Mouse (Mus musculus) gastrocnemius, postnatal 4 days (tissue): Measurements from ENCODE around the gene Fgd5. TPM values are rescaled to one million over a fixed set of nuclear protein-coding genes. Genes with fewer than 3 reads are reported as not detected.
"Not testable (repeated sequence)": the region's sequence is repeated elsewhere in the genome, so short reads cannot be mapped to it uniquely, and the experiment has no call there.

Experiments
- DNase-seq, 2 experiments: peaks; one replicate each; pipeline ENCODE4 v3.0.0; 2021 to 2022; ENCODE audit warnings: low spot score in 2 of 2, mixed read lengths in 2 of 2
- total RNA-seq, 2 experiments: library from RNA; stranded (reverse); gene quantifications; 2 replicates each; pipeline ENCODE4 v1.2.3; 2021

The Fgd5 gene
- total RNA-seq, 2 experiments from 2014 or later, result 22.1 to 25.3 TPM

DNA sequence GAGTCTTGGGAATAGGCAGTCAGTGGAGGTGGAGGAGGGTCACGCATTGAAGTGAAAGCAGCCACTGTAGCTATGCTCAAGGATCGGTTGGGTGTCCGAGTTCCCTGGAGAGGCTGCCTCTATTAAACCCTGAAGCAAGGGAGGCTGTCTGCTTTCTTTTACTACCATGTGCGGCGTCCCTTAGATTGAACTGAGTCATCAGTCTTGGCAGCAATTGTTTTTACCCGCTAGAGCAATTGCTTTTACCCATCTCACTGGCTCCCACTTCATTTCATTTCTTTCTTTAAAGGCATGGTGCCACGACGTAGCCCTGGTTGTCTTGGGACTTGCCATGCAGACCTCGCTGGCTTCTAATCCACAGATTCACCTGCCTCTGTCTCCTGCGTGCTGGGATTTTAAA is 85.4 kb downstream of the Fgd5 start:
- DNase-seq, result no peak

DNA sequence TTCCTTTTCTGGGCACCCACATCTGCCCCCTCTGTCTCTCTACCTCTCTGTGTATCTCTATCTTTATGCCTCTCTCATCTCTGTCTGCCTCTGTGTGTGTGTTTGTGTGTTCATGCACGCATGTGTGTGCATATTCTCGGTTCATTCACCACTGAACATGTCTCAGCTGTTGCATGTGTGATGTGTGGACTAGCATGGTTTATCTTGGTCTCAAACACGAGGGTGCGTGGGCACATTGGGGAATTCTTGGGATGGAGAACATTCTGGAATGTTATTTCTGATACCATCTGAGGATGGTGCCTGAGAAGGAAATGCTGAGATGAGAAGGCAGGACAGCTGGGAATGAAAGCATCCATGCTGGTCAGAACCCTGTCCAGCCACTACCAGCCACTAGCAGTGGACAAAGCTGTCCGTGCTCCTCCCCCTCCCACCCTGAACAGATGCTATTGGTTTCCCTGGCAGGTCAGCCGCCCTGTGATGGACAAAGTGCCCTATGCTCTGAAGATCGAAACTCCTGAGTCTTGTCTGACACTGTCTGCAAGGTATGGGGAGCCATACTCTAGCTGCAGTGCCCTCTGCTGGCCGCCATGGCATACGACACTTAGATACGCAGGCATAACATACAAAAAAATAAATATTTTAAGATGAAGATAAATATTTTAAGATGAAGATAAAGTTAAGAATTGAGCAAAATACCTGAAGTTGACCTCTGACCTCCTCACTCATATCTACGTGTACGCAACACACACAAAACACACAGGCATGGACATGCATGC is 87.2 kb downstream of the Fgd5 start:
- DNase-seq, result peak; percentile 43 to 60

DNA sequence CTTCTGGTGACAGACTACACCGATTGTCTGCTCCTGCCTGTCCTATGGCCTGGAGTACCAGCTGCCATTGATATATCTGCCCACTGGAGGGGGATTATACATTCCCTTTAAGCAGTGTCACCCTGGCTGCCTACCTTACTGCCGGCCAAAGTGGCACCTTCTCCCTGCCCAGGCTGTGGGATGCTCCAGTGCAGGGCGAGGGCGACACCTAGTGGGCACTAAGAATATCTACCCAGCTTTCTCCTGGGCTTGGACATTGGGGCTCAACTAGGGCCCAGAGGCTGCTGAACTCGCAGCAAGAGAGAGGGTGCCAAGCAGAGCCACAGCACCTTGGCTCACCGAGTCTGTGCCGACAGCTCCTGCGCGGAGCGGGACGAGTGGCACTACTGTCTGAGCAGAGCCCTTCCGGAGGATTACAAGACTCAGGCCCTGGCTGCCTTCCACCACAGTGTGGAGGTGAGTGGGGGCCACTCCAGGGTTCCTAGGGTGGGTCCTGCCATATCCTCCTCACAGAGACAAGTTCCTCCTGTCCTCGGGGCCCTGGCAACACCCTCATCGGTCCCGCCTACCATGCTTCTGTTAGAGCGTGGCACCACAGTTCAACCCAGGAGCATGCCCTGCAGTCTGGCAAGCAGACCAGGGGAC is 88.6 kb downstream of the Fgd5 start:
- DNase-seq, result peak; percentile 55 to 70

DNA sequence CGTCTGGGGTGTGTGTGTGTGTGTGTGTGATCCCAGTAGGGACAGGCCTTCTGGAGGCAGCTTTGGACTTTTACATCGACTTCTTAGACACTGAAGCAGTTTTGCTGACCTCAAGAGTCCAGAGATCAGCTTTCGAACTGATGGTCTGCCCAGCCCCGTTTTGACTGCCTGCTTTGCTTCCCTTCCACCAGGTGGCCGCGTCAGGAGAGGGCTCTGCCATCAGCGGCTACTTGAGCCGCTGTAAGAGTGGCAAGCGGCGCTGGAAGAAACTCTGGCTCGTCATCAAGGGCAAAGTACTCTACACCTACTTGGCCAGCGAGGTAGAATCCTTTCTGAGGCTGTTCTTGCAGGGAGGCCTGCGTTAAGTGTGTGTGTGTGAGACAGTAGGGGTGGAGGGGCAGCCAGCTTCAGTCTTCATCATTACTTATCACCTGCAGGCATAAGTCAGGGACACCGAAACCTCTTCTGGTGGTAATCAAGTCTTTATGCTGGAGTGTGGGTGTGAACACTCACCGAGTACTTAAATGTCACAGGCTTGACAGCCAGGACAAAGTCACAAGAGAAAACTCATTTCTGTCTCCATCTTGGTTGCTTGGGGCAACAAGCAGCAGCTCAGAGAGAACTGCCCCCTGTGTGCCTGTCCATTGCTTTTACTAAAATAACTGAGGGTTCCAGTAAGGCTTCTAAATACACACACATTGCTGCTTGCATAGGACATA is 92.6 kb downstream of the Fgd5 start:
- no peak for DNase-seq

DNA sequence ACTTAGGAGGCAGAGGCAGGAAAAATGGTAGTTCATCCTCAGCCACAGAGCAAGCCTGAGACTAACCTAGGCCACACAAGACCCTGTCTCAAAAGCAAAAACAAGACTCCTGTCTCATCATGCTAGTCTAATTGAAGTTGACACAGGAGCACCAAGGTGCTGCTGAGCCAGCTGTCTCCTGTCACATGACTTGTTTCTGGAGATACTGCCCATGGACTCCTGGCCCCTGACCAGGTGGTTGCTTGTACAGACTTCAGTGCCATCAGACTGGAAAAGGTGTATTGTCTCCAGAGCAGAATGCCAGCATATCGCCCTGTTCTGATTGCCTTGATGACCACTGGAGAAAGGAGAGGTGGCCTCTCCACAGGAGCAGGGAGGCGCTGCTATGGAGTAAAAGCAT is 102.1 kb downstream of the Fgd5 start:
- no peak for DNase-seq

DNA sequence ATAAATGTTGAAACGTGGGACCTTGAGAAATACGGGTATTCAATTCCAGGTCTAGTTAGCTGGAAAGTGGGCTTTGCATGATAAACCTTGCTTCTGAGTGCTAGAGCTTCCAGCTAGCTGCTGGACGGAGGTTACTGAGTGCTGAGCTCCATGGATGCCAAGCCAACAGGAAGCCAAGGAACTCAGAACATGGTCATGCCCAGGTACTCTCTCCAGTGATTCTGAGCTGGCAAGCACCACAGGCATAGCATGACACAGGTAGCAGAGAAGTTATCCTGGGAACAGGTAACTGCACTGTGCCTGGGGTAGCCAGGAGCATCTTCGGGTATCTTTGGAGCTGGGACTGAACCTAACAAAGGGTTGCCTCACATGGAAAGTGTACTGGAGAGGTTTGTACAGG is 104.1 kb downstream of the Fgd5 start:
- no peak for DNase-seq

DNA sequence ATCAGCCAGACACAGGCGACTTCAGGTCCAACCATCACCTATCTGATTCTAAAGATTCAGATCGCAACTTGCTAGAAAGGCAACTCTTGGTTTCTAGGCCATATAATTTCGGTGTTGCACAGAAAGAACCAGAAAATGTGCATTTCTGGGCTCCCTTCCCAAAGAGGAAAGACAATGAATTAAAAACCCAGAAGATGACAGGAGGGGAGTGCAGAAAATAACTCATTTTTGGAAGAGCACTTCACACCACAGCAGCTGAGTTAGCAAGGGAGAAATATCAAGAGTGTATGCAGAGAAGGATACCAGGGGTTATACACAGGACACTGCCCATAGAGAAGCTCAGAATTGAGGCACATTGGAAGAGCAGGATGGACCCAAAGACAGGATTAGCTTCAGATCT is 106.3 kb downstream of the Fgd5 start:
- no peak for DNase-seq

DNA sequence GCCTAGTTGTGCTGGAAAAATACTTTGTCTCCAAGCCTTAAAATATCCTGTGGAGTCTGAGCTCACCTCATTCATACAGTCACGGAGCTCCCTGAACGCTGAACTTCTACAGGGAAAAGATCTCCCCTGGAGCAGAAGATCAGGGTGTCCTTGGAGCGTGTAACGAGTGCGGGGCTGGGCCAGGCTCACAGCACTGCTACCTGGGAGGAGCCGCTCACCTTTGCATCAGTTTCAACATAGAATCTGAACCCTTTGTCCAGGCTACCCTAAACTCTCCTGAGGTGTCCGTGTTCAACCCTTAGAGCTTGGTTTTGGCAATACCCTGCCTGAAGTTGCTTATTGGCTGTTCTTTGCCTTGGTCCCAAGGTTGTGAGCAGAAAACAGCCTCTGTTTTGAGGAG is 110.5 kb downstream of the Fgd5 start:
- not testable (repeated sequence) for DNase-seq

DNA sequence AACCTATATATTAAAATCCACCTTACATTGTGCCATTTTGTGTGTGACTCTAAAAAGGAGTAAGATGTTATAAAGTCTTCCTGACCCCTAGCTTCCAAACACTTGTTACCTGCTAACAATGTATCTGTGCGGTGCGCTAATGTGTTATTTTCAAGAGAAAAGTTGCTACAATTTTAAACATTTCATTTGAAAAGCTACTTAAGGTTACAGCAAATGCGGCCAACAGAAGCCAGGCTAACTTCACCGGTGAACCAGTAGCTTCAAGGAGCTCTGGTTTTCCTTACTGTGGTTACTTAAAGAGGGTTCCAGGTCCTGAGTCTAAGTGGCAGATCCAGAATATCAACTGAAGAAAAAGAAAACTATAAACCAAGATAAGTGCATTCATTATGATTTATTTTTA is 111.3 kb downstream of the Fgd5 start:
- no peak for DNase-seq

DNA sequence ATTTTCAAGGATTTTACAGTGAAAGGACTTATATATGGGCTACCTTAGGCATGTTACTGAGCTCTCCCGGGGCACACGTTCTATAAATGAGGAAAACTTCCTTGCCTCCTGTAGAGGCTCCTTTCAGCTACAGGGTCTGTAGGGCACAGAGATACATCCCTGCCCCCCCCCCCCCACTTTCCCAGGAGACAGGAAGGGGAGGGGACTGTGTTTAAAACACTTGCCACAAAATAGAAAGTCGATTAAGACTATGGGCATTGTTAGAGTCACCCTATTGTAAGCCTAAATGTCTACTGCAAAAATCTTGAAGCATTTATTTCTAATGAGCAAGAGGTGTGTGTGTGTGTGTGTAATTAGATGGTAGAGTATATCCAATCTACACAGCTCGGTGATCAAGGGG is 111.8 kb downstream of the Fgd5 start:
- no peak for DNase-seq

DNA sequence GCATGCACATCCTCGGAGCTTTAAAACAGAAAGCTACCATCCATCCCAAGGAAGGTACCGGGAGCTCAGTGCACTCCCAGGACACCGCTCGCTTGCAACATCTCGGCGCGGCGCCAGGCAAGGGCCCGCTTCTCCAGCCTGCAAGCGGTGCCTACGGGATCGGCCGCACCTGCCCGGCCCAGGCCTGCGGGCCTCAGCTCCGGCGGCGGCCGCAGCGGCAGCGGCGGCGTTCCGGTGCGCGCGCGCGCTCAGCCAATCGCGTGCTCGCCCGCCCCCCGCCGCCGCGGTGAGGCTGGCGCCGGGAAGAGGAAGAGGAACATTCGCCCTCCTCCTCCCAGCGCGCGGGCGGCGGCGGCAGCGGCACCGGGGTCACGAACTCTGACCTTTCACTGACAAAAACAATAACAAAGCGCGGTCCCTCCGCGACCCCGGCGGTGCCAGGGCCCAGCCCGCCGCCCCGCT is 112.5 kb downstream of the Fgd5 start, which contains the start of gene Nr2c2:
Gene Nr2c2 (plus strand): TSS at position 261 of the 462 bp plus-strand sequence.
- peak; percentile 75 to 88 for DNase-seq

DNA sequence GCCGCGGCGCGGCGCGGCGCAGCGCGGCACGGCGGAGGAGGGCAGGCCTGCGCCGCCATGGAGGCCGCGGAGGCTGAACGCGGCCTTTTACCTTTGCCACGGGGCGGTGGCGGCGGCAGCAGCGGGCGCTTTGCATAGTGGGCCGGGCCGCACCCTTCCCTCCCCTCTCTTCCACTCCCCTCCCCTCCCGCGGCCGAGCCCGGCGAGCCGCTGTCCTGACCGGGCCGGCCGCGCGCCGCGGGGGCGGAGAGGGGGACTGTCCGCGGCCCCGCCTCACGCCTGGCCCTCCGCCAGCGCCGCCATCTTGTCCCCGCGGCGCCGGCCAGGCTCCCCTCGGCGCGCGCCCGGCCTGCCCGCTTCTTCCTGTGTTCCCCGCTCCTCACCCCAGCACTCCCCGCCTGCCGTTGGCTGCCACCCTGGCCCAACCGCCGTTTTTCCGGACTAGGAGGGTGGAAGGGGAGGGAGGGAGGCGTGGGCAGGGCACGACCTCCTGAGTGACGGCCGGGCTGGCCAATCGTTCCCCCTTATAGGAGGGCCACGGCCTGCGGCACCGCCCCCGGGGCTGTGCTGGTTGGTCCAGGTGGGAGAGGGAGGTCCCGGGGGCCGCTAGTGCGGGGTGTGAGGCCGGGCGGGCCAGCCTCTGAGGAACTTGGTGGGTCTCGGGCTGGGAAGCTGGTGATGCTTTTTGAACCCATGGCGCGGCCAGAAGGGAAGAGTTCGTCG is 113.2 kb downstream of the Fgd5 start:
- peak; percentile 100 for DNase-seq

DNA sequence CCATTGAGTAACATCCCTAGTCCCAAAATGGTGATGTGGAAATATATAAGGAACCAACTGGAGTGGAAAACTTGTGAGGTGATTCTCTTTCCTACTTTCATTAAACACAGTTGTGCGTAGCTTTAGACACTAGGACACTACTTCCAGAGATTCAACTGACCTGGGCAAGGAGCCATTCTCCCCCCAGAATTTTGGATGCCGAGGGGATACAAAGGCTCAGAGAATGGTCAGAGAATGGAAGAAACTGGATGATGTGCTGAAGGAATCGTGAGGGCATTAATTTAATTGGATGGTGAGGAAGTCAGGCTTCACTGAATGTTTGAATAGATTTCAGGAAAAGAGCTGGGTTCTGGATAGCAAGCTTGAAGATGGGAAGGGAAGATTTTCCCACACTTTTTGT is 114.1 kb downstream of the Fgd5 start:
- no peak for DNase-seq

DNA sequence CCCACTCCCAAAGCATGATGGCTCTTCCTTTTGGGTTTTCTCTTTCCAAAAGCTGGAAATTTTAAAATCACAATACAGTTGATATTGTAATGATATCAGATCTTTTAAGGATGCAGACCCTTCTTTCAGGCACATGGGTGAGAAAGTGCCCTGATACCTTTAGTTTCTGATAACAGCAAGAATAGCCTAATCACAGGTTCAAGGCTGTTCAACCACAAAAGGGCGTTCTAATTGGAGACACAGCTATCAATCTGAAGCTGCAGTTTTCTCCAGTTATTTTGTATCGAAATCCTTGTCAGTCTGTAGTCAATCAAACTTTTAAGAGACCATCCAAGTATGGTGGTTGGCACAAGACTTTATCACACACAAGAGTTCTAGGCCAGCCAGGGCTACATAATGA is 115.2 kb downstream of the Fgd5 start:
- DNase-seq, result no peak

DNA sequence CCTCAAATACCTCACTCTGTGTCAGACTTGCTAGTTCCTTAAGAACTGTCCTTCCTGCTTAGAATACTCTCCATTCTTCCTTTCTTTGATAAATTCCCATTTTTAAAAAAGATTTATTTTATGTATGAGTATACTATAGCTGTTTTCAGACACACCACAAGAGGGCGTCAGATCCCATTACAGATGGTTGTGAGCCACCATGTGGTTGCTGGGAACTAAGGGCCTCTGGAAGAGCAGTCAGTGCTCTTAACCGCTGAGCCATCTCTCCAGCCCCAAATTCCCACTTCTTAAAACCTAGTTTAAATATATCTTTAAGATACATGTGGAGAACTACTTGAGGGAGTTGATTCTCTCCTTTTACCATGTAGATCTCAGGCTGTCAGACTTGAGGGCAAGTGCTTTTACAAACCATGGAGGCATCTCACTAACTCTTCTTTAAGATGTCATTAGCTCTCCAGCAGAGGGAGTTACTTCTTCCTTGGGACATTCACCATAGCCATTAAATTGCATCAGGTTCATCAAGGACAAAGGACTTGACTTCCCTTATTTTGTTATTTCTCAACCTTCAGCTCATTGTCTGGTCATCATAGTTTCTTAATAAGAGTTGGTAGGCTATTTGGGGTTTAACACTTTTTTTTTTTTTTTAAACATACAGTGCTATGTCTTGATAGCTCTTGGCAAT is 122.1 kb downstream of the Fgd5 start:
- DNase-seq, result no peak

DNA sequence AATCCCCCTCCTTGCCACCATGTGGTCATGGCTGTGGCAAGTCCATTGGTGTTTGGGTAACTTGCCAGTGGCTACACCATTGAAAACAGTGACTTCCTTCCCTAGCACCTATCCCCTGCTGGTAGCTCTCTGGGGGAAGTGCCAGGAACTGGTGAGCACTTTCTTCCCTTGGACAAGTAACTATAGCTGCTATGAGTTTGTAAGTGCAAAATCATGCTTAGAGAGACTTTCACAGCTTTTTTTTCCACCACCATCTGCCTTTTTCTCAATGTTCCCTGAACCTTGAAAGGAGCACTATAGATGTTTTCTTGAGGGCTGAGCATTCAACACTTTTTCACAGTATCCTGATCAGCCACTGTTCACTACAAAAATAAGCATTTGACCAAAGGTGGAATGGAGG is 145.9 kb downstream of the Fgd5 start:
- DNase-seq, result no peak

Other genes with a start within 250 kb of the Fgd5 start
- 10 to 100 TPM; 14.6 to 18.4 TPM for gene Grip2, start 151.6 kb upstream of the Fgd5 start, total RNA-seq
- 10 to 100 TPM; 11.9 to 15.1 TPM for gene Ccdc174, start 100.8 kb upstream of the Fgd5 start, total RNA-seq
- 1 to 10 TPM; 1.1 to 1.6 TPM for gene 4930590J08Rik, start 76.1 kb upstream of the Fgd5 start, total RNA-seq
- gene Nr2c2, start 112.5 kb downstream of the Fgd5 start, total RNA-seq, result 10 to 100 TPM; 38.0 to 41.3 TPM
- 10 to 100 TPM; 34.7 to 38.6 TPM for gene Mrps25, start 205.2 kb downstream of the Fgd5 start, total RNA-seq
- 10 to 100 TPM; 20.8 to 24.0 TPM for gene Rbsn, start 236.0 kb downstream of the Fgd5 start, total RNA-seq